Mouse (Mus musculus) lung, embryonic 14.5 days (tissue): ENCODE measurements around the gene Pusl1. TPM values are rescaled to one million over a fixed set of nuclear protein-coding genes. Genes with fewer than 3 reads are reported as not detected.
A peak's percentile ranks its signal among the peaks of the same experiment; 100 is the strongest.

Experiments used
- ATAC-seq: fragments of 200-750 bp; cut with Nextera tagmentation; 2 replicates; pipeline ENCODE4 v1.8.0; 2017; ENCODE audit warnings: mild to moderate bottlenecking, moderate TSS enrichment, moderate library complexity; ENCODE audit not compliant: insufficient read depth
- DNase-seq: peaks from one replicate; pipeline ENCODE4 v3.0.0-alpha.2; 2015
- H3K27ac ChIP-seq: fragments of 300-500 bp; sonication (generic); 2 replicates; pipeline ENCODE4 v1.5.1; 2014; ENCODE audit warnings: low read depth, mild to moderate bottlenecking, moderate library complexity
- H3K27me3 ChIP-seq: fragments of 300-500 bp; sonication (generic); 2 replicates; pipeline ENCODE4 v1.6.1; 2014; ENCODE audit warnings: low read length, control low read depth; ENCODE audit not compliant: insufficient read depth
- H3K36me3 ChIP-seq: fragments of 300-500 bp; sonication (generic); 2 replicates; pipeline ENCODE4 v1.6.1; 2014; ENCODE audit warnings: control low read depth; ENCODE audit not compliant: insufficient read depth
- H3K4me1 ChIP-seq: fragments of 300-500 bp; sonication (generic); 2 replicates; pipeline ENCODE4 v1.6.1; 2014; ENCODE audit warnings: antibody characterized with exemption, control low read depth; ENCODE audit not compliant: insufficient read depth
- H3K4me2 ChIP-seq: fragments of 300-500 bp; sonication (generic); 2 replicates; pipeline ENCODE4 v1.6.1; 2014; ENCODE audit warnings: mild to moderate bottlenecking
- H3K4me3 ChIP-seq: fragments of 300-500 bp; sonication (generic); 2 replicates; pipeline ENCODE4 v1.5.1; 2014; ENCODE audit warnings: low read depth, low read length
- H3K9ac ChIP-seq: fragments of 300-500 bp; sonication (generic); 2 replicates; pipeline ENCODE4 v1.6.1; 2014
- H3K9me3 ChIP-seq: fragments of 300-500 bp; sonication (generic); 2 replicates; pipeline ENCODE4 v1.6.1; 2016; ENCODE audit warnings: low read depth, low read length, control low read depth
- CTCF ChIP-seq: IDR thresholded peaks from 2 replicates; pipeline ENCODE4 v1.5.1; 2016; ENCODE audit warnings: antibody characterized with exemption, low read depth
- WGBS: fragments of 180-500 bp; shearing (Covaris S2); extraction: QIAGEN DNeasy Blood & Tissue Kit; methylation state at CpG from one replicate; pipeline ENCODE4 v1.1.7; 2014; 5-methylcytosine and 5-hydroxymethylcytosine counted together
- polyA plus RNA-seq: library from polyadenylated mRNA; unstranded; fragments of >200 nt; fragmentation: Nextera tagmentation; extraction: Ambion mirVana; gene quantifications from 2 replicates; pipeline ENCODE4 v1.2.1, GENCODE M21; 2014

Gene Pusl1
- polyA plus RNA-seq: 43.6 and 50.9 TPM in 2 replicates

DNA sequence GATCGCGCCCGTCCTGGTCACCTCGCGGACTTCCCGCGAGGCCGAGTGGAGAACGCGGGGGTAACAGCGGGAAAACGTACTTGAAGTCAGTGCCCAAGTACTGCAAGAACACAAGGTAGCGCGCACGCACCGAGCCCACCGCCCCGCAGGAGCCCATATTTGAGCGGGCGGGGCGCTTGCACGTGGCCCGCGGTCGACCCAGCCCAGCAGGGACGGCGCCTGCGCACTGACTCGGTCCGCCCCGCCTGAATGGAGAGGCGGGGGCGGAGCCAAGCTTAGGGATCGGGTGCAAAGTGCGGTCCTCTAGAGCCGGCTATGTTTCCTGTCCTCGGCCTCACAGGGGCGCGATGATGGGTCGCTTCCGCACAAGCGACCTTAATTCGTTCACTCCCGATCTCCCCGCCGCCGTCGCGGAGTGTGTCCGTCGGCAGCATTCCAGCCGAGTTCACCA is at the start of gene Pusl1, which contains the start of gene Acap3:
TSS of gene Pusl1 (minus strand) at position 231 of the 451 bp plus-strand sequence.
TSS of gene Acap3 (plus strand) at position 272 of the 451 bp plus-strand sequence.
- Histone ChIP-seq H3K4me1 (peaks cover 15% of the 10 kb centered on the region), H3K9me3 (no peaks in the 10 kb centered on the region), H3K4me2 (peak within 1 kb of the TSS; percentile 97), H3K9ac (peak within 1 kb of the TSS; percentile 80), H3K36me3 (peaks cover 46% of the 10 kb centered on the region), H3K27me3 (no peaks in the 10 kb centered on the region), H3K4me3 (peak within 1 kb of the TSS; percentile 87), H3K27ac (peak within 1 kb of the TSS; percentile 92)
- DNase-seq: peak; percentile 98
- peak; percentile 86 for ATAC-seq
- TF ChIP-seq CTCF: no peak
- WGBS: under 1% methylated on average over 52 of the region's 52 CpGs

DNA sequence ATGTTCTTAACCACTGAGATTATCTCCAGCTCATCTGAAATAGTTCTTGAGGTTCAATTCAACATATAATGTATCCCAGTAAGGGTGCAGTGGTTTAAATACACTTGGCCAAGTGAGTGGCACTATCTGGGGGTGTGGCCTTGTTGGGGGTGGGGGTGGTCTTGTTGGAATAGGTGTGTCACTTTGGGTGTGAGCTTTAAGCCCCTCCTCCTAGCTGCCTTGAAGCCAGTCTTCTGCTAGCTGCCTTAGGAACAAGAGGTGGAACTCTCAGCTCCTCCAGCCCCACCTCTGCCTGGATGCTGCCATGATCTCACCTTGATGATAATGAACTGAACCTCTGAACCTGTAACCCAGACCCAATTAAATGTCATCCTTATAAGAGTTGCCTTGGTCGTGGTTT is 40.5 kb upstream of the Pusl1 start:
- Histone ChIP-seq H3K4me3 (no peak overlapping the region), H3K4me1 (no peaks in the 10 kb centered on the region), H3K9ac (no peak overlapping the region), H3K27ac (no peak overlapping the region), H3K27me3 (no peaks in the 10 kb centered on the region), H3K36me3 (no peaks in the 10 kb centered on the region), H3K9me3 (no peaks in the 10 kb centered on the region), H3K4me2 (no peak overlapping the region)
- no peak for TF ChIP-seq CTCF
- ATAC-seq (no peak), DNase-seq (no peak)
- WGBS: 70% methylated on average over 1 of the region's 1 CpGs

DNA sequence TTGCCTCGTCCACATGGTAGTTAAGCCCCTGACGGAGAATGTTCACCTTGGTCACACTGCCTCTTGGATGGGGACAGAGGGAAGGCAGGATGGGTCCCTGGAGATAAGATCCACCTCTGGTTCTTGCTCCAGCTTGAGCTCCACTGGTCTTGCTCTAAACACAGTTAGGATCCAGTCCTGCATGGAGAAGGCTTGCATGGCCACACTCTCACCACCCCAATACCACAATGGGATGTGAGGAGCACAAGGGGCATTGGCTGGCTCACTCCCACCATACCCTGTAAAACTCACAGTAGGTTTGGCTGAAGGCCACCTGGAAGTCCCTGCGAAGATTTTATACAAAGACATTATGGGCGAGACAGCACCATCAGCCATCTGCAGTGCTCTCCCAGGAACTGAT is 17.2 kb upstream of the Pusl1 start:
- no peak overlapping the region for H3K27ac ChIP-seq
- H3K9ac ChIP-seq: no peak overlapping the region
- TF ChIP-seq CTCF: no peak
- no peaks in the 10 kb centered on the region for H3K9me3 ChIP-seq
- 89% methylated on average over 4 of the region's 4 CpGs for WGBS
- no peak overlapping the region for H3K4me2 ChIP-seq
- H3K27me3 ChIP-seq: no peaks in the 10 kb centered on the region
- DNase-seq: no peak
- no peaks in the 10 kb centered on the region for H3K4me1 ChIP-seq
- peaks cover 23% of the 10 kb centered on the region for H3K36me3 ChIP-seq
- no peak for ATAC-seq
- H3K4me3 ChIP-seq: no peak overlapping the region

DNA sequence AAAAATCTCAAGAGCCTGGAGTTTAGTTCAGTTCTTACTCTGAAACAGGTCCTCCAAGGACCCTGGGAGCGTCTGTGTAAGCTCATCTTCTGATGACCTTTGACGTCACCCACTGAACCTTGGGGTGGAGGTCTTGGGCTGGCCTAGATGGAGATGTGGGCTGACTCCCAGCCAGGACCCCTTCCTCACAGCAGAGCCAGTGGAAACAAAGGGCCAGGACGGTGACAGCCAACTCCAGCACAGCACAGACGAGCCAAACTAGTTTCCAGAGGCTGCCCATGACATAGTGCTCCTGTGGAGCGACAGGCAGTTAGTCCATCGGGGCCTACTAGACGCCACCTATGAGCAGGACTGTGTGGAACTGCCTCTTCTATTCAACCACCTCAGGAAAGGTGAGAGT is 16.7 kb upstream of the Pusl1 start:
- no peak for DNase-seq
- Histone ChIP-seq H3K4me2 (no peak overlapping the region), H3K9ac (no peak overlapping the region), H3K9me3 (no peaks in the 10 kb centered on the region), H3K27ac (no peak overlapping the region), H3K4me3 (no peak overlapping the region), H3K4me1 (no peaks in the 10 kb centered on the region), H3K27me3 (no peaks in the 10 kb centered on the region), H3K36me3 (peaks cover 26% of the 10 kb centered on the region)
- TF ChIP-seq CTCF: no peak
- WGBS: 68% methylated on average over 7 of the region's 7 CpGs
- ATAC-seq: no peak

DNA sequence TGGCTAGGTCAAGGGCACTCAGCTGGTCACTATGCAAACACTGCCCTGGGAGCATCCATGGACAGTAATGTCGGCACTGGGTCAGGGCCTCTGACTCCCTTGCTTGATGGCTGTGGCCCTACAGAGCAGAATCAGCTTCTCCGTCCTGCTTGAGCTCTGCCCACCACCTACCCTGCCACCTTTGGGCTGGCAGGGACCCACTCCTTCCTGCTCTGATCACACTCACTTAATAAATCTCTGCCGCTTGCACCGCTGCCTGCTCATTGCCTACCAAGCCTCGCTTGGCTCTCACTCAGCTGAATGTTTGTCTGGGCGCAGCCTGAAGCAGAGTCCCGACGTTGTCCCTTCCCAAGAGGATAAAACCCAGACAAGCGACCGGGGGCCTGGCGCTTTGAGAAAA is 15.4 kb upstream of the Pusl1 start:
- Histone ChIP-seq H3K9me3 (no peaks in the 10 kb centered on the region), H3K4me3 (no peak overlapping the region), H3K27me3 (no peaks in the 10 kb centered on the region), H3K9ac (no peak overlapping the region), H3K4me2 (no peak overlapping the region), H3K27ac (no peak overlapping the region), H3K4me1 (no peaks in the 10 kb centered on the region), H3K36me3 (peaks cover 38% of the 10 kb centered on the region)
- DNase-seq (no peak), ATAC-seq (no peak)
- 62% methylated on average over 11 of the region's 11 CpGs for WGBS
- no peak for TF ChIP-seq CTCF

DNA sequence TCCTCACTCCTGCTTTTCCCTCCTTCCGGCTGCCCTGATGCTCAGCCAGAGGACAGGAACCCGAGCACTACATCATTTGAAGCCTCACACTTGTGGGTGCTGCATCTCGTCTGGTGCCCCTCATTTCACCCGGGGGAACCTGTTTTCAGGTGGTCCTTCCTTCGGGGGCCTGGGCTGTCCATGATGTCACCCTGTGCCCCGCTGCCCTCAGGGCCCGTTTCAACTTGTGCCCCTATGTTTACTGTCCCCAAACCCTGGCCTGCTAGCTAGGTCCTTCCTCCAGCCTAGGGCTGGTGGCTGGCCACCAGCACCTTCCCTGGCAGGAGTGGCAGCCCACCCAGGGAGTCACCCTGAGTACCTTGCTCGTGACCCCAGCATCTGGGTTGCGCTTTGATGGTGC is 14.5 kb upstream of the Pusl1 start:
- TF ChIP-seq CTCF: no peak
- no peak overlapping the region for H3K4me3 ChIP-seq
- whole genome bisulfite sequencing: 75% methylated on average over 9 of the region's 9 CpGs
- H3K9ac ChIP-seq: no peak overlapping the region
- no peaks in the 10 kb centered on the region for H3K9me3 ChIP-seq
- H3K4me1 ChIP-seq: no peaks in the 10 kb centered on the region
- H3K27ac ChIP-seq: no peak overlapping the region
- no peak overlapping the region for H3K4me2 ChIP-seq
- no peak for DNase-seq
- no peak for ATAC-seq
- no peaks in the 10 kb centered on the region for H3K27me3 ChIP-seq
- H3K36me3 ChIP-seq: peaks cover 47% of the 10 kb centered on the region

DNA sequence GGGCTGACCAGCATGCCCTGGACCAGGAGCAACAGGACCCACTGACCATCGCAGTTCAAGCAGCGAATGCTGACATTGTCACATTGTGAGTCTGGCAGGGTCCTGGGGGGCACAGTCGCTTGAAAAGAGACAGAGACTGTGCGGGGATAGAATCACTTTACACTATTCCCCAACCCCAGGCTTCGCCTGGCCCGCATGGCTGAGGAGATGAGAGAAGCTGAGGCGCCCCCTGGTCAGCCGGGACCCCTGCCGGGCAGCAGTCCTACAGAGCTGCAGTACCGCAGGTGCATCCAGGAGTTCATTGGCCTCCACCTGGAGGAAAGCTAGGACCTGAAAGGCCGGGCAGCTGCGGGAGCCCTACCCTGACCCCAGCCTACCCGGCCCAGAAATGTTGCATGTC is 14.1 kb upstream of the Pusl1 start:
- Histone ChIP-seq H3K36me3 (peaks cover 52% of the 10 kb centered on the region), H3K4me2 (no peak overlapping the region), H3K4me3 (no peak overlapping the region), H3K9ac (no peak overlapping the region), H3K4me1 (no peaks in the 10 kb centered on the region), H3K27me3 (no peaks in the 10 kb centered on the region), H3K27ac (no peak overlapping the region), H3K9me3 (no peaks in the 10 kb centered on the region)
- WGBS: 88% methylated on average over 13 of the region's 13 CpGs
- no peak for ATAC-seq
- no peak for DNase-seq
- no peak for TF ChIP-seq CTCF
